Mouse (Mus musculus) embryonic fibroblast, embryonic 13.5 days (primary cell): ENCODE data around the gene Rnf114.

Source experiments
- CTCF ChIP-seq: IDR thresholded peaks from 2 replicates; pipeline ENCODE4 v1.5.1; 2011; ENCODE audit warnings: mild to moderate bottlenecking, control low read depth, low read length, moderate library complexity, borderline replicate concordance; ENCODE audit not compliant: insufficient read depth
- POLR2A ChIP-seq: IDR thresholded peaks from 2 replicates; pipeline ENCODE4 v1.6.1; 2011; ENCODE audit warnings: low read depth, mild to moderate bottlenecking, control low read depth, low read length, moderate library complexity

GRCm38 (mm10) chr2:167544456-167544855 is 52.0 kb downstream of the Rnf114 start:
- TF ChIP-seq CTCF (no peak), POLR2A (no peak)
